ENCODE assay signal across 10 mouse cellular contexts in the genomic region with DNA sequence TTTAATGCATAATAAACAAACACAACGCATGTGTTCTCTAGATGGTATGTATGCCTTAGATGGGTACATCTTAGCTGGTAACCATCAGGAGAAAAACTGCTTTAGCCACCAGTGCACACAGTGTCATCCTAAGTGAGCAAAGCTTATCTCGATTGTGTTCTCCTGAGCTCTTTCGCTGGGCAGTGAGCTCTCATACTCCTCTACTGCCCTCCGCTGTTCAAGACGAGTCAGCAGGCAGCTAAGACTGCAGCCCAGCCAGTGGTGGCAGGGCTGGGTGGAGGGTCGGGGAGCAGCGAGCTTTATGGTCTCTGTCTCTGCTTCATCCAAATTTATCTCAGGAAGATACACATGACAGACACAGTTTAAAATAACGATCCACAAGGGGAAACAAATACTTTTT.
A peak's percentile ranks its signal among the peaks of the same experiment; 100 is the strongest.
DNase-seq lines count a peak whose midpoint lies in the region; ATAC-seq and TF ChIP-seq lines count a peak whose summit lies in the region.
"Had no signal": no experiment of that assay in that cellular context is flagged by ENCODE, and none has a peak within 500 bp of the region (broad histone marks: within the 10 kb centered on the region; RNA-seq: fewer than 3 reads in every experiment).

No protein-coding gene starts in this region.

- DNase-seq in heart, postnatal 14 days: peak; percentile 37 to 52
- no peak for DNase-seq in heart, adult 11 months
- DNase-seq in right cerebral cortex, postnatal 10 days (ENCODE audit: low spot score in 2 of 2): peak; percentile 54 to 60
- no peak for DNase-seq in right cerebral cortex, postnatal 4 days
- DNase-seq in liver, embryonic 14.5 days (ENCODE audit: low read depth in 3 of 3, low spot score in 3 of 3): no peak
- no peak for DNase-seq in spleen, postnatal 36 days (ENCODE audit: low spot score in 2 of 2)
- no peak for DNase-seq in layer of hippocampus, postnatal 25 days (ENCODE audit: extremely low spot score in 1 of 2, low spot score in 1 of 2)

- H3K4me1 ChIP-seq in cortical plate, adult 2 months (ENCODE audit: control insufficient read depth, insufficient read depth, low read length): peaks cover 1% of the 10 kb centered on the region; the same call in 1 of the 2 replicates
- H3K4me1 ChIP-seq in liver, embryonic 14.5 days (replicated peaks; ENCODE audit: control insufficient read depth in 2 of 2, insufficient read depth in 2 of 2, low read length in 1 of 2): peaks cover 3 to 5% of the 10 kb centered on the region in 2 experiments; a peak in 3 of 4 replicates

- no peak overlapping the region for H3K4me2 ChIP-seq in liver, embryonic 14.5 days (ENCODE audit: low read depth)
- H3K4me2 ChIP-seq: embryonic facial prominence, embryonic 12.5 days; liver, embryonic 15.5 days had no signal

- peak; percentile 77 for TF ChIP-seq CTCF in cortical plate, adult 2 months (IDR thresholded peaks at IDR 0.05; ENCODE audit: extremely low read depth, insufficient read depth, low read length)
- peak; percentile 65 for TF ChIP-seq CTCF in liver, embryonic 14.5 days (IDR thresholded peaks at IDR 0.05; ENCODE audit: low read depth)

- no peaks in the 10 kb centered on the region for H3K36me3 ChIP-seq in liver, embryonic 14.5 days (replicated peaks; ENCODE audit: control insufficient read depth, insufficient read depth, low read depth)
- H3K36me3 ChIP-seq: embryonic facial prominence, embryonic 12.5 days; liver, embryonic 15.5 days had no signal

- intact Hi-C loops in heart, postnatal 14 days (cut with DNase I): loop anchor here (5.0 kb wide), 1 partner anchor 521 kb away; no protein-coding TSS in a partner anchor

- H3K4me3 ChIP-seq in cortical plate, adult 2 months (ENCODE audit: insufficient read depth, low read length): no peak overlapping the region
- no peak overlapping the region for H3K4me3 ChIP-seq in liver, embryonic 14.5 days (ENCODE audit: insufficient read depth in 1 of 2, low read depth in 2 of 2, low read length in 2 of 2)
- H3K4me3 ChIP-seq: embryonic facial prominence, embryonic 12.5 days; liver, embryonic 15.5 days had no signal

- no peak for TF ChIP-seq EP300 in liver, embryonic 14.5 days (IDR thresholded peaks at IDR 0.05; ENCODE audit: low read depth)

- H3K27ac ChIP-seq in cortical plate, adult 2 months (ENCODE audit: insufficient read depth, low read length): no peak overlapping the region
- H3K27ac ChIP-seq in liver, embryonic 14.5 days: no peak overlapping the region
- H3K27ac ChIP-seq: embryonic facial prominence, embryonic 12.5 days; liver, embryonic 15.5 days had no signal

- no peak overlapping the region for H3K9ac ChIP-seq in liver, embryonic 14.5 days (replicated peaks)
- H3K9ac ChIP-seq: embryonic facial prominence, embryonic 12.5 days; liver, embryonic 15.5 days had no signal

- ATAC-seq in liver, embryonic 14.5 days (ENCODE audit: insufficient read depth): no peak

- WGBS in liver, embryonic 14.5 days (ENCODE audit: insufficient replicate concordance): 36% methylated on average over 8 of the region's 8 CpGs

- H3K9me3 ChIP-seq in liver, embryonic 14.5 days (ENCODE audit: control insufficient read depth, low read length): no peaks in the 10 kb centered on the region
- H3K9me3 ChIP-seq: embryonic facial prominence, embryonic 12.5 days; liver, embryonic 15.5 days had no signal

- H3K27me3 ChIP-seq in liver, embryonic 14.5 days (ENCODE audit: control insufficient read depth, insufficient read depth, low read length): no peaks in the 10 kb centered on the region
- H3K27me3 ChIP-seq: embryonic facial prominence, embryonic 12.5 days; liver, embryonic 15.5 days had no signal

- no peak for TF ChIP-seq POLR2A in cortical plate, adult 2 months (IDR thresholded peaks at IDR 0.05; ENCODE audit: extremely low read depth, insufficient read depth, low read length)

Comparison
In these comparisons a context has a peak if more than half of its experiments do, and no peak if none do; other contexts are left out.
1. DNase-seq: peak in heart, postnatal 14 days (2 of 2) and right cerebral cortex, postnatal 10 days (2 of 2); none in heart, adult 11 months (single experiment), right cerebral cortex, postnatal 4 days (single experiment), liver, embryonic 14.5 days (0 of 3), spleen, postnatal 36 days (0 of 2) and layer of hippocampus, postnatal 25 days (0 of 2).